ENCODE assay signal across 16 mouse cellular contexts in the genomic region with DNA sequence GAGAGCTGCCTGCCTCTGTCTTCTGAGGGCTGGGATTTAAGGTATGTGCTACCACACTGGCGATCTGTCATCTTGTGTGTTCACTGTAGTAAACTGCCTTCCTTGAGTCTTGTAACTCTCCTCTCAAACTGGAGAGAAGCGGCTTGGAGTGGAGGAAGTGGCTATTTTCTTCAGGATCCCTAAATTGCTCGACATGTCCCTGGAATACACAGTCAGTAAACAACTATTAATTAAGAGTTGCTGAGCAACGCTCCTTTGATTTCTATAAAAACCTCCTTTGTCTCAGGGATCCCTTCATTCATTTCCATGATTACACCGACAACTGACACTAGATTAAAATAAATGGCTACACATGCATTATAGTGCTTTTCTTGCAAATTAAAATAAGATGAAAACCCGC.
DNase-seq lines count a peak whose midpoint lies in the region; ATAC-seq and TF ChIP-seq lines count a peak whose summit lies in the region.
"Had no signal": no experiment of that assay in that cellular context is flagged by ENCODE, and none has a peak within 500 bp of the region (broad histone marks: within the 10 kb centered on the region; RNA-seq: fewer than 3 reads in every experiment).

No protein-coding gene starts in this region.

- WGBS in forebrain, embryonic 13.5 days, result 31% methylated on average over 6 of the region's 6 CpGs
- WGBS in forebrain, embryonic 10.5 days, result 80% methylated on average over 6 of the region's 6 CpGs
- 45% methylated on average over 6 of the region's 6 CpGs for WGBS in hindbrain, postnatal 0 days
- 44% methylated on average over 6 of the region's 6 CpGs for WGBS in hindbrain, embryonic 16.5 days

- no peak overlapping the region for H3K4me3 ChIP-seq in forebrain, embryonic 13.5 days
- H3K4me3 ChIP-seq in forebrain, embryonic 10.5 days, result no peak overlapping the region
- no peak overlapping the region for H3K4me3 ChIP-seq in hindbrain, postnatal 0 days (ENCODE audit: low read length)
- H3K4me3 ChIP-seq in hindbrain, embryonic 16.5 days (ENCODE audit: low read length), result no peak overlapping the region
- no peak overlapping the region for H3K4me3 ChIP-seq in myocyte
- H3K4me3 ChIP-seq: embryonic facial prominence, embryonic 10.5 days had no signal

- peaks cover 27% of the 10 kb centered on the region for H3K4me1 ChIP-seq in forebrain, embryonic 13.5 days
- peaks cover 31% of the 10 kb centered on the region for H3K4me1 ChIP-seq in forebrain, embryonic 10.5 days
- H3K4me1 ChIP-seq in hindbrain, postnatal 0 days (ENCODE audit: insufficient read depth, low read length), result 0 out of 2 replicates have a peak, but pooled peaks cover 6% of the 10 kb centered on the region
- peaks cover 18% of the 10 kb centered on the region for H3K4me1 ChIP-seq in hindbrain, embryonic 16.5 days (ENCODE audit: control insufficient read depth, insufficient read depth, low read depth, low read length)

- no peaks in the 10 kb centered on the region for H3K36me3 ChIP-seq in forebrain, embryonic 13.5 days (ENCODE audit: poor library complexity, severe bottlenecking)
- H3K36me3 ChIP-seq in forebrain, embryonic 10.5 days (replicated peaks), result no peaks in the 10 kb centered on the region
- H3K36me3 ChIP-seq in hindbrain, postnatal 0 days (ENCODE audit: insufficient read depth, low read length), result no peaks in the 10 kb centered on the region
- H3K36me3 ChIP-seq in hindbrain, embryonic 16.5 days (ENCODE audit: control insufficient read depth, insufficient read depth, low read length), result no peaks in the 10 kb centered on the region
- H3K36me3 ChIP-seq in myocyte (ENCODE audit: control insufficient read depth, insufficient read depth), result peaks cover 13% of the 10 kb centered on the region
- H3K36me3 ChIP-seq: embryonic facial prominence, embryonic 10.5 days; heart, embryonic 15.5 days had no signal

- no peak overlapping the region for H3K27ac ChIP-seq in forebrain, embryonic 13.5 days
- no peak overlapping the region for H3K27ac ChIP-seq in forebrain, embryonic 10.5 days
- H3K27ac ChIP-seq in hindbrain, postnatal 0 days, result no peak overlapping the region
- H3K27ac ChIP-seq in hindbrain, embryonic 16.5 days (ENCODE audit: low read depth, low read length), result no peak overlapping the region
- H3K27ac ChIP-seq: embryonic facial prominence, embryonic 10.5 days had no signal

- H3ac ChIP-seq in myocyte (ENCODE audit: control insufficient read depth, insufficient read length), result no peak overlapping the region

- H3K27me3 ChIP-seq in forebrain, embryonic 13.5 days, result peaks cover 4% of the 10 kb centered on the region; the same call in 1 of the 2 replicates
- H3K27me3 ChIP-seq in forebrain, embryonic 10.5 days (ENCODE audit: poor library complexity, severe bottlenecking), result peaks cover 11% of the 10 kb centered on the region
- H3K27me3 ChIP-seq in hindbrain, postnatal 0 days (ENCODE audit: insufficient read depth, low read length), result no peaks in the 10 kb centered on the region
- no peaks in the 10 kb centered on the region for H3K27me3 ChIP-seq in hindbrain, embryonic 16.5 days (replicated peaks; ENCODE audit: control insufficient read depth, insufficient read depth, low read length)
- H3K27me3 ChIP-seq in myocyte (ENCODE audit: control insufficient read depth, insufficient read depth, insufficient read length), result no peaks in the 10 kb centered on the region
- H3K27me3 ChIP-seq: heart, embryonic 15.5 days; megakaryocyte, embryonic 14.5 days had no signal

- no peak for TF ChIP-seq CTCF in hindbrain, postnatal 0 days (IDR thresholded peaks at IDR 0.05; ENCODE audit: low read depth)
- TF ChIP-seq CTCF in brain, embryonic 14.5 days (IDR thresholded peaks at IDR 0.05; ENCODE audit: borderline replicate concordance, extremely low read depth, insufficient read depth, insufficient read length), result no peak

- no peak overlapping the region for H3K9ac ChIP-seq in forebrain, embryonic 13.5 days
- H3K9ac ChIP-seq in hindbrain, postnatal 0 days (replicated peaks; ENCODE audit: low read length), result no peak overlapping the region
- no peak overlapping the region for H3K9ac ChIP-seq in hindbrain, embryonic 16.5 days (ENCODE audit: low read depth, low read length)
- H3K9ac ChIP-seq: heart, embryonic 15.5 days had no signal

- H3K4me2 ChIP-seq in forebrain, embryonic 13.5 days, result peak overlapping the region; percentile 60
- no peak overlapping the region for H3K4me2 ChIP-seq in hindbrain, postnatal 0 days (ENCODE audit: low read depth, low read length)
- no peak overlapping the region for H3K4me2 ChIP-seq in hindbrain, embryonic 16.5 days (ENCODE audit: low read length)
- peak overlapping the region; percentile 43 for H3K4me2 ChIP-seq in myocyte (ENCODE audit: low read depth)

- TF ChIP-seq POLR2A in brain, embryonic 14.5 days (IDR thresholded peaks at IDR 0.05; ENCODE audit: borderline replicate concordance, extremely low read depth, insufficient read depth, insufficient read length, poor library complexity, severe bottlenecking), result no peak
- no peak for TF ChIP-seq POLR2A in myocyte (IDR thresholded peaks at IDR 0.05; ENCODE audit: insufficient read length, low read depth)

- H3K9me3 ChIP-seq in forebrain, embryonic 13.5 days (replicated peaks), result no peaks in the 10 kb centered on the region
- H3K9me3 ChIP-seq in forebrain, embryonic 10.5 days, result no peaks in the 10 kb centered on the region
- no peaks in the 10 kb centered on the region for H3K9me3 ChIP-seq in hindbrain, postnatal 0 days (ENCODE audit: low read length)
- H3K9me3 ChIP-seq in hindbrain, embryonic 16.5 days (ENCODE audit: control insufficient read depth, low read length), result no peaks in the 10 kb centered on the region
- H3K9me3 ChIP-seq: embryonic facial prominence, embryonic 10.5 days; heart, embryonic 15.5 days; megakaryocyte, embryonic 14.5 days had no signal

- peaks cover 60% of the 10 kb centered on the region for H3K79me2 ChIP-seq in myocyte (ENCODE audit: control insufficient read depth, insufficient read depth)

- no peak for DNase-seq in forebrain, embryonic 10.5 days (ENCODE audit: extremely low spot score, low spot score)
- DNase-seq in hindbrain, postnatal 0 days (ENCODE audit: low spot score), result peak; percentile 21
- DNase-seq in brain, embryonic 14.5 days (ENCODE audit: low read depth), result peak; percentile 67
- no peak for DNase-seq in right cerebral cortex, postnatal 14 days
- DNase-seq in cerebellum, postnatal 4 days (ENCODE audit: low spot score in 2 of 2), result no peak
- DNase-seq: cerebellum, adult 11-12 months; gastrocnemius, postnatal 36 days; kidney, adult 11 months; kidney, postnatal 25 days; right cerebral cortex, postnatal 25 days had no signal

- peak; percentile 64 for ATAC-seq in forebrain, embryonic 13.5 days
- no peak for ATAC-seq in hindbrain, postnatal 0 days
- ATAC-seq in hindbrain, embryonic 16.5 days, result no peak

TF ChIP-seq in myocyte, 11 proteins besides CTCF, POLR2A, EP300 and RAD21:
- TF ChIP-seq TCF3 (IDR thresholded peaks at IDR 0.05; ENCODE audit: insufficient read length, low read depth) (no peak), MYOG (IDR thresholded peaks at IDR 0.05; ENCODE audit: control insufficient read depth in 1 of 3, insufficient read depth in 1 of 3, insufficient read length in 2 of 3, low read depth in 2 of 3) (no peak), MAX (IDR thresholded peaks at IDR 0.05; ENCODE audit: low read depth) (no peak), POLR2AphosphoS2 (IDR thresholded peaks at IDR 0.05; ENCODE audit: insufficient read length, low read depth) (no peak), SRF (IDR thresholded peaks at IDR 0.05; ENCODE audit: control insufficient read depth, insufficient read length, low read depth) (no peak)

Comparison
In these comparisons a context has a peak if more than half of its experiments do, and no peak if none do; other contexts are left out.
1. H3K4me2 ChIP-seq: peak in forebrain, embryonic 13.5 days (single experiment) and myocyte (single experiment); none in hindbrain, postnatal 0 days (single experiment) and hindbrain, embryonic 16.5 days (single experiment).
2. DNase-seq: peak in hindbrain, postnatal 0 days (single experiment) and brain, embryonic 14.5 days (single experiment); none in forebrain, embryonic 10.5 days (single experiment), right cerebral cortex, postnatal 14 days (single experiment) and cerebellum, postnatal 4 days (0 of 2).